Mouse (Mus musculus) spleen, postnatal 36 days (tissue): ENCODE data around the gene Dsn1.

Experiments
- DNase-seq, 2 experiments: peaks; one replicate each; pipeline ENCODE4 v3.0.0; 2022; ENCODE audit warnings: low spot score in 2 of 2, mixed read lengths in 1 of 2

Dsn1 gene

GRCm38 (mm10) chr2:157027106-157028008, 20.4 kb upstream of the Dsn1 start:
- DNase-seq: no peak

GRCm38 (mm10) chr2:157021156-157021555, 14.2 kb upstream of the Dsn1 start:
- DNase-seq: no peak

- DNase-seq: no peak
Measured at GRCm38 (mm10) chr2:157019228-157019627, 12.3 kb upstream of the Dsn1 start.

GRCm38 (mm10) chr2:157016529-157017270, 9.7 kb upstream of the Dsn1 start:
- DNase-seq: no peak

GRCm38 (mm10) chr2:157012341-157012740, 5.4 kb upstream of the Dsn1 start:
- DNase-seq: no peak

GRCm38 (mm10) chr2:157010634-157011310, 3.8 kb upstream of the Dsn1 start:
- no peak for DNase-seq

- no peak for DNase-seq
Measured at GRCm38 (mm10) chr2:157010121-157010520, 3.2 kb upstream of the Dsn1 start.

- DNase-seq: no peak
Measured at GRCm38 (mm10) chr2:157008509-157008908, 1.6 kb upstream of the Dsn1 start.

- no peak for DNase-seq
Measured at GRCm38 (mm10) chr2:157007234-157007596, 261 bp upstream of the Dsn1 start.

- DNase-seq: no peak
Measured at GRCm38 (mm10) chr2:157002321-157002720, 4.6 kb downstream of the Dsn1 start.

- DNase-seq: no peak
Measured at GRCm38 (mm10) chr2:156998263-156998662, 8.7 kb downstream of the Dsn1 start.

GRCm38 (mm10) chr2:156996576-156996975, 10.4 kb downstream of the Dsn1 start:
- peak; percentile 10 to 20 for DNase-seq

- DNase-seq: peak; percentile 96 to 98
Measured at GRCm38 (mm10) chr2:156991470-156992319, 15.3 kb downstream of the Dsn1 start, which contains the start of gene Ndrg3. Gene Ndrg3 (minus strand): TSS chr2:156992056.

GRCm38 (mm10) chr2:156990727-156991431, 16.1 kb downstream of the Dsn1 start:
- no peak for DNase-seq

GRCm38 (mm10) chr2:156987316-156987715, 19.6 kb downstream of the Dsn1 start:
- no peak for DNase-seq

- no peak for DNase-seq
Measured at GRCm38 (mm10) chr2:156982864-156983263, 24.1 kb downstream of the Dsn1 start.

GRCm38 (mm10) chr2:156981291-156981690, 25.7 kb downstream of the Dsn1 start:
- no peak for DNase-seq

GRCm38 (mm10) chr2:156980059-156980458, 26.9 kb downstream of the Dsn1 start:
- DNase-seq: no peak

GRCm38 (mm10) chr2:156976711-156977110, 30.2 kb downstream of the Dsn1 start:
- no peak for DNase-seq

- no peak for DNase-seq
Measured at GRCm38 (mm10) chr2:156974967-156975366, 32.0 kb downstream of the Dsn1 start.
